Mouse (Mus musculus): ENCODE measurements around the gene Trim8. TPM values are rescaled to one million over a fixed set of nuclear protein-coding genes. Genes with fewer than 3 reads are reported as not detected.

The Trim8 gene
- polyA plus RNA-seq, 2 experiments, result 7.3 to 7.5 TPM

DNA sequence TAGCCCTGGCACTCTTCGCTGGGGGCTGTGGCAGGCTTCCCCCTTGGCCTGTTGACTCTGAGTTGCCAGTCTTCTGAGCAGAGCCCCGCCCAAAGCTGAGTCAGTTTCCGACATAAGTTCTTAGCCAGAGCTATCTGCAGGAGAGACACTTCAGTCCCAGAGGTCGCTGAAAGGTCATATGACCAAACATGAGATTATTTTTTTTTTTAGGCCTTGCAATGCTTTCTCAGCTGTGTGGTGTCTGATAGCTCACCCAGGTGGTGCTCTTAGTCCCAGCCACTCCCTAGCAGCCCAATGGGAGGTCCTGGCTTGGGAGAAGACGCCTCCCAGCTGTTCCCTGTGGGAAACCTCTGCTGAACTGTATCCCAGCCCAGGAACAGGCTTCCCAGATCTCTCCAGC is 22.7 kb upstream of the Trim8 start:
- DNase-seq (ENCODE audit: low read depth in 3 of 3, low spot score in 3 of 3) (peak in 1 of 3 experiments; percentile 40), ATAC-seq (ENCODE audit: insufficient read depth) (peak; percentile 39; the same call in 1 of the 2 replicates)
- no peak overlapping the region for H3K4me2 ChIP-seq (ENCODE audit: low read depth)
- H3K4me1 ChIP-seq (replicated peaks; ENCODE audit: control insufficient read depth in 2 of 2, insufficient read depth in 2 of 2, low read length in 1 of 2), result peaks cover 0 to 23% of the 10 kb centered on the region in 2 experiments; a peak in 2 of 4 replicates
- no peak overlapping the region for H3K9ac ChIP-seq (replicated peaks)
- H3K27me3 ChIP-seq (ENCODE audit: control insufficient read depth, insufficient read depth, low read length), result no peaks in the 10 kb centered on the region
- no peak overlapping the region for H3K4me3 ChIP-seq (ENCODE audit: insufficient read depth in 1 of 2, low read depth in 2 of 2, low read length in 2 of 2)
- no peaks in the 10 kb centered on the region for H3K36me3 ChIP-seq (replicated peaks; ENCODE audit: control insufficient read depth, insufficient read depth, low read depth)
- H3K27ac ChIP-seq, result no peak overlapping the region
- H3K9me3 ChIP-seq (ENCODE audit: control insufficient read depth, low read length), result no peaks in the 10 kb centered on the region
- no peak for TF ChIP-seq EP300 (IDR thresholded peaks at IDR 0.05; ENCODE audit: low read depth)
- no peak for TF ChIP-seq CTCF (IDR thresholded peaks at IDR 0.05; ENCODE audit: low read depth)
- WGBS (ENCODE audit: insufficient replicate concordance), result 23% methylated on average over 5 of the region's 5 CpGs

DNA sequence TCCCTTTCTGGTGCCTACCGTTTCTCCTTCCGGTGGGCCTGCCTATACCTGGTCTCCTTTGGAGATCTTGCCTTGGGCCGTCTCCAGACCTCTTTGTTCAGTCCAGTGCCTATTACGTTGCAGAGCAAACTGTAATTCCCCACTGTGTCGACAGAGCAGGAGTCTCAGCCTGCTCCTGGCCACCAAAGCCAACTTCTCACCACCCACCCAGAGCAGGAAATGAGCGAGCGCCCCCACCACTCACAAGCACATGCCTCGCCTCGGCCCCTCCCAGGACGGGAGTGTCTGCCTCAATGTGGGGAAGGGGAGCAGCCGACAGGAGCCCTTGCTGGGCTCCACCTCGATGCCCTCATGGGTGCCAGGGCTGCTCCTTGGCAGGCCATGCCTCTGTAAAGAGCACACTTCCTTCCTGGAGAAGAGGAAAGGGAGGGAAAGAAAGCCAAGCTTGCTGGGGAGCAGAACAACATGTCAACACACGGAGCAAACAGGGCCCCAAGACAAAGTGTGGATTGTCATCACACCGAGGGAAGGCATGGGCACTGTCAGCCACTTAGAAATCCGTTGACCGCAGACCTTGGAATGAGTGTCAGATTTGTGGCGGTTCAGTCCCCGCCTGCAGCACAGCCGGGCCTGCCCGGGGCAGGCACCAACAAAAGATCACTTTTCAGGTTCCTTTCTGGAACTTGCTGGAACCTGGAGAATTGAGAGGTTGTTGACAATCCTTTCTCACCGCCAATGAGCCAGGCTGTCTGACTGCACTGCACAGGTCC is 22.0 kb upstream of the Trim8 start:
- no peak overlapping the region for H3K4me2 ChIP-seq (ENCODE audit: low read depth)
- no peak overlapping the region for H3K27ac ChIP-seq
- DNase-seq (ENCODE audit: low read depth in 3 of 3, low spot score in 3 of 3), result no peak
- ATAC-seq (ENCODE audit: insufficient read depth), result no peak
- TF ChIP-seq EP300 (IDR thresholded peaks at IDR 0.05; ENCODE audit: low read depth), result no peak
- no peak for TF ChIP-seq CTCF (IDR thresholded peaks at IDR 0.05; ENCODE audit: low read depth)
- H3K4me1 ChIP-seq (replicated peaks; ENCODE audit: control insufficient read depth in 2 of 2, insufficient read depth in 2 of 2, low read length in 1 of 2), result peaks cover 0 to 25% of the 10 kb centered on the region in 2 experiments; a peak in 2 of 4 replicates
- H3K9ac ChIP-seq (replicated peaks), result no peak overlapping the region
- H3K36me3 ChIP-seq (replicated peaks; ENCODE audit: control insufficient read depth, insufficient read depth, low read depth), result no peaks in the 10 kb centered on the region
- no peaks in the 10 kb centered on the region for H3K27me3 ChIP-seq (ENCODE audit: control insufficient read depth, insufficient read depth, low read length)
- 54% methylated on average over 21 of the region's 21 CpGs for WGBS (ENCODE audit: insufficient replicate concordance)
- H3K9me3 ChIP-seq (ENCODE audit: control insufficient read depth, low read length), result no peaks in the 10 kb centered on the region
- H3K4me3 ChIP-seq (ENCODE audit: insufficient read depth in 1 of 2, low read depth in 2 of 2, low read length in 2 of 2), result no peak overlapping the region

DNA sequence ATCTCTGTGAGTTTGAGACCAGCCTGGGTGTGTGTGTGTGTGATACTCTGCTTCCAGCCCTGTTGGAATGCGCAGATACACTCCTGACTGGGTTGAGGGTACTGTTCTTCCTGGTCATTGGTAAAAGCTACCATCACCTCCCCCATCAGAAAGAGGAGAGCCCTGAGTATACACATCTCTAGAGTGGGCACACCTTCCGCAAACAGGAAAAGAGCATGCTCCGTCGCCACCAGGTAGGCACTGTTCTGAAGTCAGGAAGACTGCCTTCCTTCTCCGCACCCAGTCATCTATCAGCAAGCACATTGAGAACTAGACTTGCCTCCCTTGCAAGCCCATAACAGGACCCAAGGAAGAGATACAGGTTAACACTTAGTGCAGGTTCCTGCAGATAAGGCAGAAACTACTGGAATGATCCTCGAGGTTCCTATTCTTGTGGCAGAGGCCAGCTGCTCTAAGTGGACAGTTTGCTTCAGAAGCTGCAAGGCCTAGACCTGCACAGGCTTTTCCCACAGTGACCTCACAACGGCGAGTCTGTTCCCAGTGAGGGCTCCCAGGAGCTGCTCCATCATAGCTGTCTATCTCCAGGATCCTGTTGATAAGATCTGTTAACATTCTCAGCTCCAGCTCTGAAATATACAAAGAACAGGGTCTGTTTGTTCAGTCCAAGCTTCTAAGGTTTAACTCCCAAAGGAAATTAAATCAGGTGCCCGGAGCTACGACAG is 20.7 kb upstream of the Trim8 start:
- DNase-seq (ENCODE audit: low read depth in 3 of 3, low spot score in 3 of 3), result no peak

DNA sequence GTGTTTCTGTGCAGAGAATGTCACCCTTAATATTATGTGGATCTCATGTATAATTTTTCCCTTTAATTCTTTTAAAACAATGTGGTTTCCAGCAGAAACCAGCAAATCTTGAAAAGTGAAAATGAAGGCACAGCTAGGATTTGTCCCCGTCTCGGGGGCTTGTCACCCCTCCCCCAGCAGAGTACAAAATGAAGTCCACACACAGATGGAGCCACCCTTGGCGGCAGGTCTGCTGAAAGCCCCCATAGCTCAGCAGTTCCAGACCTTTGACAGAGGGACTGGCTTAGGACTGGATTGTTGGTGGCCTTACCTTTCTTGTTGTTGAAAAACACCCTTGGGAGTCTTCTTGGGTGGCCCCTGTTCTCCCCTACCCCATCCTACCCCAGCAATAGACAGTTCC is 20.1 kb upstream of the Trim8 start:
- Histone ChIP-seq H3K27ac (no peak overlapping the region), H3K4me2 (ENCODE audit: low read depth) (no peak overlapping the region), H3K9ac (replicated peaks) (no peak overlapping the region), H3K4me3 (ENCODE audit: insufficient read depth in 1 of 2, low read depth in 2 of 2, low read length in 2 of 2) (no peak overlapping the region), H3K27me3 (ENCODE audit: control insufficient read depth, insufficient read depth, low read length) (no peaks in the 10 kb centered on the region), H3K9me3 (ENCODE audit: control insufficient read depth, low read length) (no peaks in the 10 kb centered on the region), H3K4me1 (replicated peaks; ENCODE audit: control insufficient read depth in 2 of 2, insufficient read depth in 2 of 2, low read length in 1 of 2) (peaks cover 9 to 42% of the 10 kb centered on the region in 2 experiments), H3K36me3 (replicated peaks; ENCODE audit: control insufficient read depth, insufficient read depth, low read depth) (no peaks in the 10 kb centered on the region)
- DNase-seq (ENCODE audit: low read depth in 3 of 3, low spot score in 3 of 3) (no peak), ATAC-seq (ENCODE audit: insufficient read depth) (no peak)
- WGBS (ENCODE audit: insufficient replicate concordance), result 58% methylated on average over 3 of the region's 3 CpGs
- TF ChIP-seq EP300 (IDR thresholded peaks at IDR 0.05; ENCODE audit: low read depth) (no peak), CTCF (IDR thresholded peaks at IDR 0.05; ENCODE audit: low read depth) (no peak)

More for the DNA sequence above, 20.7 kb upstream of the Trim8 start:
- no peak for ATAC-seq (ENCODE audit: insufficient read depth)
- WGBS (ENCODE audit: insufficient replicate concordance), result 61% methylated on average over 10 of the region's 10 CpGs
- H3K9ac ChIP-seq (replicated peaks), result no peak overlapping the region
- H3K27ac ChIP-seq, result no peak overlapping the region
- H3K9me3 ChIP-seq (ENCODE audit: control insufficient read depth, low read length), result no peaks in the 10 kb centered on the region
- no peak for TF ChIP-seq CTCF (IDR thresholded peaks at IDR 0.05; ENCODE audit: low read depth)
- no peak for TF ChIP-seq EP300 (IDR thresholded peaks at IDR 0.05; ENCODE audit: low read depth)
- no peak overlapping the region for H3K4me3 ChIP-seq (ENCODE audit: insufficient read depth in 1 of 2, low read depth in 2 of 2, low read length in 2 of 2)
- peaks cover 5 to 38% of the 10 kb centered on the region in 2 experiments for H3K4me1 ChIP-seq (replicated peaks; ENCODE audit: control insufficient read depth in 2 of 2, insufficient read depth in 2 of 2, low read length in 1 of 2)
- no peaks in the 10 kb centered on the region for H3K27me3 ChIP-seq (ENCODE audit: control insufficient read depth, insufficient read depth, low read length)
- H3K4me2 ChIP-seq (ENCODE audit: low read depth), result no peak overlapping the region
- H3K36me3 ChIP-seq (replicated peaks; ENCODE audit: control insufficient read depth, insufficient read depth, low read depth), result no peaks in the 10 kb centered on the region

DNA sequence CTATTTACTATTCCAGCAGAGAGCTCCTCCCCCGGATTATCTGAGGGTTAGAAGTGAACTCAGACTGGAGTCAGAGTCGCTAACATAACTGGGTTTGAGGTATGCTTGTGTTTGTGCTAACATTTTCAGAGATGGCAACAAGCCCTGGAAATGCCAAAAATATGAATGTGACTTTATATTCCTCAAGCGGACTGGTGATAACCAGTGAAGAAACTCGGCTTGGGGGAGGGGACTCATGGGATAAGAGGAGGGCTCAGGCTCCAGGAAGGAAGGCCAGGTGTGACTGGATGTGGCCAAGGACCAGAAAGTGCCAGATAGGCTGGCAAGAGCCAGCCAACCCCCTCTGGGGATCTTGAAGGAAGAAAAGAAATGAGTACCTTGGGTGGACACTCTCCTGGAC is 19.7 kb upstream of the Trim8 start:
- Histone ChIP-seq H3K4me1 (replicated peaks; ENCODE audit: control insufficient read depth in 2 of 2, insufficient read depth in 2 of 2, low read length in 1 of 2) (peaks cover 10 to 42% of the 10 kb centered on the region in 2 experiments), H3K27ac (no peak overlapping the region), H3K4me2 (ENCODE audit: low read depth) (no peak overlapping the region), H3K36me3 (replicated peaks; ENCODE audit: control insufficient read depth, insufficient read depth, low read depth) (no peaks in the 10 kb centered on the region), H3K9ac (replicated peaks) (no peak overlapping the region), H3K4me3 (ENCODE audit: insufficient read depth in 1 of 2, low read depth in 2 of 2, low read length in 2 of 2) (no peak overlapping the region), H3K27me3 (ENCODE audit: control insufficient read depth, insufficient read depth, low read length) (no peaks in the 10 kb centered on the region), H3K9me3 (ENCODE audit: control insufficient read depth, low read length) (no peaks in the 10 kb centered on the region)
- 35% methylated on average over 4 of the region's 4 CpGs for WGBS (ENCODE audit: insufficient replicate concordance)
- TF ChIP-seq CTCF (IDR thresholded peaks at IDR 0.05; ENCODE audit: low read depth) (no peak), EP300 (IDR thresholded peaks at IDR 0.05; ENCODE audit: low read depth) (no peak)
- DNase-seq (ENCODE audit: low read depth in 3 of 3, low spot score in 3 of 3) (no peak), ATAC-seq (ENCODE audit: insufficient read depth) (no peak)

All from liver, embryonic 14.5 days (tissue).